8 mouse cellular contexts compared by ENCODE assay signal in genomic region chr5:122372878-122373277, GRCm38 (mm10). TPM values are rescaled to one million over a fixed set of nuclear protein-coding genes. Genes with fewer than 3 reads are reported as not detected.
DNase-seq lines count a peak whose midpoint lies in the region; ATAC-seq and TF ChIP-seq lines count a peak whose summit lies in the region.

No protein-coding gene starts in this region.

- peak overlapping the region; percentile 84 for H3K4me2 ChIP-seq in lung, embryonic 14.5 days
- peak overlapping the region; percentile 69 for H3K4me2 ChIP-seq in embryonic facial prominence, embryonic 15.5 days (replicated peaks)
- peak overlapping the region; percentile 67 for H3K4me2 ChIP-seq in intestine, embryonic 16.5 days (ENCODE audit: low read depth, low read length)
- peak overlapping the region; percentile 68 for H3K4me2 ChIP-seq in neural tube, embryonic 14.5 days (ENCODE audit: low read depth, low read length)

- 6% methylated on average over 5 of the region's 5 CpGs for WGBS in lung, embryonic 14.5 days
- WGBS in embryonic facial prominence, embryonic 15.5 days = 5% methylated on average over 5 of the region's 5 CpGs
- 4% methylated on average over 5 of the region's 5 CpGs for WGBS in intestine, embryonic 16.5 days
- 14% methylated on average over 5 of the region's 5 CpGs for WGBS in neural tube, embryonic 14.5 days

- H3K9me3 ChIP-seq in lung, embryonic 14.5 days (ENCODE audit: low read depth, low read length) = no peaks in the 10 kb centered on the region
- H3K9me3 ChIP-seq in embryonic facial prominence, embryonic 15.5 days (replicated peaks) = no peaks in the 10 kb centered on the region
- H3K9me3 ChIP-seq in intestine, embryonic 16.5 days (ENCODE audit: control insufficient read depth, low read length) = no peaks in the 10 kb centered on the region
- no peaks in the 10 kb centered on the region for H3K9me3 ChIP-seq in neural tube, embryonic 14.5 days (ENCODE audit: control insufficient read depth, low read length)

- H3K36me3 ChIP-seq in lung, embryonic 14.5 days (ENCODE audit: insufficient read depth) = peaks cover 38% of the 10 kb centered on the region
- H3K36me3 ChIP-seq in embryonic facial prominence, embryonic 15.5 days = peaks cover 33% of the 10 kb centered on the region
- H3K36me3 ChIP-seq in intestine, embryonic 16.5 days (ENCODE audit: control insufficient read depth, insufficient read depth, low read length) = peaks cover 6% of the 10 kb centered on the region; the same call in 1 of the 2 replicates
- peaks cover 23% of the 10 kb centered on the region; the same call in 1 of the 2 replicates for H3K36me3 ChIP-seq in neural tube, embryonic 14.5 days (ENCODE audit: control insufficient read depth, insufficient read depth, low read length)

- H3K27me3 ChIP-seq in lung, embryonic 14.5 days (ENCODE audit: insufficient read depth, low read length) = no peaks in the 10 kb centered on the region
- H3K27me3 ChIP-seq in embryonic facial prominence, embryonic 15.5 days = no peaks in the 10 kb centered on the region
- no peaks in the 10 kb centered on the region for H3K27me3 ChIP-seq in intestine, embryonic 16.5 days (replicated peaks; ENCODE audit: control insufficient read depth, insufficient read depth, low read length)
- no peaks in the 10 kb centered on the region for H3K27me3 ChIP-seq in neural tube, embryonic 14.5 days (ENCODE audit: control insufficient read depth, insufficient read depth, low read length)

- H3K9ac ChIP-seq in lung, embryonic 14.5 days = peak overlapping the region; percentile 82
- peak overlapping the region; percentile 71 for H3K9ac ChIP-seq in embryonic facial prominence, embryonic 15.5 days
- H3K9ac ChIP-seq in intestine, embryonic 16.5 days (ENCODE audit: low read depth, low read length) = peak overlapping the region; percentile 79
- H3K9ac ChIP-seq in neural tube, embryonic 14.5 days (replicated peaks; ENCODE audit: low read depth, low read length) = peak overlapping the region; percentile 72

- no peak for DNase-seq in lung, embryonic 14.5 days
- DNase-seq in lung, postnatal 25 days (ENCODE audit: low spot score) = no peak
- no peak for DNase-seq in frontal cortex, postnatal 36 days (ENCODE audit: low spot score in 2 of 2)
- DNase-seq in layer of hippocampus, adult 18-20 months (ENCODE audit: low spot score in 2 of 2) = no peak
- DNase-seq in kidney, postnatal 25 days = no peak

- no peak for TF ChIP-seq CTCF in lung, embryonic 14.5 days (IDR thresholded peaks at IDR 0.05; ENCODE audit: low read depth)

- no peak for ATAC-seq in lung, embryonic 14.5 days (ENCODE audit: insufficient read depth)
- ATAC-seq in embryonic facial prominence, embryonic 15.5 days (ENCODE audit: insufficient number of reproducible peaks, low FRiP score, low TSS enrichment, low read depth) = no peak
- ATAC-seq in intestine, embryonic 16.5 days = no peak
- ATAC-seq in neural tube, embryonic 14.5 days (ENCODE audit: low read depth) = no peak

- peaks cover 8% of the 10 kb centered on the region; the same call in 1 of the 2 replicates for H3K4me1 ChIP-seq in lung, embryonic 14.5 days (ENCODE audit: insufficient read depth)
- peaks cover 12% of the 10 kb centered on the region for H3K4me1 ChIP-seq in embryonic facial prominence, embryonic 15.5 days
- H3K4me1 ChIP-seq in intestine, embryonic 16.5 days (ENCODE audit: control insufficient read depth, insufficient read depth, low read length) = peaks cover 8% of the 10 kb centered on the region; the same call in 1 of the 2 replicates
- peaks cover 15% of the 10 kb centered on the region for H3K4me1 ChIP-seq in neural tube, embryonic 14.5 days (ENCODE audit: control insufficient read depth, insufficient read depth, low read length)

- peak overlapping the region; percentile 65 for H3K4me3 ChIP-seq in lung, embryonic 14.5 days (ENCODE audit: low read depth, low read length)
- H3K4me3 ChIP-seq in embryonic facial prominence, embryonic 15.5 days (replicated peaks) = peak overlapping the region; percentile 69
- H3K4me3 ChIP-seq in intestine, embryonic 16.5 days (ENCODE audit: low read length) = peak overlapping the region; percentile 78
- H3K4me3 ChIP-seq in neural tube, embryonic 14.5 days (ENCODE audit: low read depth, low read length) = peak overlapping the region; percentile 75

- H3K27ac ChIP-seq in lung, embryonic 14.5 days (ENCODE audit: low read depth) = peak overlapping the region; percentile 92
- H3K27ac ChIP-seq in embryonic facial prominence, embryonic 15.5 days (replicated peaks) = peak overlapping the region; percentile 94
- peak overlapping the region; percentile 86 for H3K27ac ChIP-seq in intestine, embryonic 16.5 days (ENCODE audit: low read length)
- H3K27ac ChIP-seq in neural tube, embryonic 14.5 days (ENCODE audit: low read depth, low read length) = peak overlapping the region; percentile 92

RNA-seq across cellular contexts. Expression of gene Fam216a, which starts 0.7 kb away (rescaled TPM):
- polyA plus RNA-seq in lung, embryonic 14.5 days (2014; fragmentation: Nextera tagmentation; extraction: Ambion mirVana) = 74.4 and 77.3 TPM in 2 replicates
- polyA plus RNA-seq in embryonic facial prominence, embryonic 15.5 days (2015; fragmentation: Nextera tagmentation; extraction: Ambion mirVana) = 79.9 and 92.3 TPM in 2 replicates
- 31.8 and 34.0 TPM in 2 replicates for polyA plus RNA-seq in intestine, embryonic 16.5 days (2015; fragmentation: Nextera tagmentation; extraction: Ambion mirVana)
- 146 and 158 TPM in 2 replicates for polyA plus RNA-seq in neural tube, embryonic 14.5 days (2014; fragmentation: Nextera tagmentation; extraction: Ambion mirVana)
- total RNA-seq in layer of hippocampus, adult 18-20 months (2021) = 10 to 100 TPM; 74.6 to 84.3 TPM

RNA-seq across cellular contexts. Expression of gene Gpn3, which starts 1.2 kb away (rescaled TPM):
- polyA plus RNA-seq in lung, embryonic 14.5 days (2014; fragmentation: Nextera tagmentation; extraction: Ambion mirVana) = 72.1 and 75.5 TPM in 2 replicates
- 61.3 and 64.5 TPM in 2 replicates for polyA plus RNA-seq in embryonic facial prominence, embryonic 15.5 days (2015; fragmentation: Nextera tagmentation; extraction: Ambion mirVana)
- polyA plus RNA-seq in intestine, embryonic 16.5 days (2015; fragmentation: Nextera tagmentation; extraction: Ambion mirVana) = 55.0 and 59.2 TPM in 2 replicates
- polyA plus RNA-seq in neural tube, embryonic 14.5 days (2014; fragmentation: Nextera tagmentation; extraction: Ambion mirVana) = 44.7 and 48.2 TPM in 2 replicates
- 10 to 100 TPM; 26.1 to 30.9 TPM for total RNA-seq in layer of hippocampus, adult 18-20 months (2021)

RNA-seq across cellular contexts. Expression of gene Vps29, which starts 18.7 kb away (rescaled TPM):
- polyA plus RNA-seq in lung, embryonic 14.5 days (2014; fragmentation: Nextera tagmentation; extraction: Ambion mirVana) = 219 and 223 TPM in 2 replicates
- polyA plus RNA-seq in embryonic facial prominence, embryonic 15.5 days (2015; fragmentation: Nextera tagmentation; extraction: Ambion mirVana) = 178 and 184 TPM in 2 replicates
- 289 and 291 TPM in 2 replicates for polyA plus RNA-seq in intestine, embryonic 16.5 days (2015; fragmentation: Nextera tagmentation; extraction: Ambion mirVana)
- 325 and 347 TPM in 2 replicates for polyA plus RNA-seq in neural tube, embryonic 14.5 days (2014; fragmentation: Nextera tagmentation; extraction: Ambion mirVana)
- total RNA-seq in layer of hippocampus, adult 18-20 months (2021) = 100 to 1,000 TPM; 163 to 183 TPM

RNA-seq across cellular contexts. Expression of gene Arpc3, which starts 18.8 kb away (rescaled TPM):
- 45.7 and 48.7 TPM in 2 replicates for polyA plus RNA-seq in lung, embryonic 14.5 days (2014; fragmentation: Nextera tagmentation; extraction: Ambion mirVana)
- polyA plus RNA-seq in embryonic facial prominence, embryonic 15.5 days (2015; fragmentation: Nextera tagmentation; extraction: Ambion mirVana) = 129 and 139 TPM in 2 replicates
- polyA plus RNA-seq in intestine, embryonic 16.5 days (2015; fragmentation: Nextera tagmentation; extraction: Ambion mirVana) = 161 and 164 TPM in 2 replicates
- polyA plus RNA-seq in neural tube, embryonic 14.5 days (2014; fragmentation: Nextera tagmentation; extraction: Ambion mirVana) = 46.6 and 81.6 TPM in 2 replicates
- 100 to 1,000 TPM; 255 to 271 TPM for total RNA-seq in layer of hippocampus, adult 18-20 months (2021)

RNA-seq across cellular contexts. Expression of gene Rad9b, which starts 18.8 kb away (rescaled TPM):
- polyA plus RNA-seq in lung, embryonic 14.5 days (2014; fragmentation: Nextera tagmentation; extraction: Ambion mirVana) = 5.3 and 6.4 TPM in 2 replicates
- polyA plus RNA-seq in embryonic facial prominence, embryonic 15.5 days (2015; fragmentation: Nextera tagmentation; extraction: Ambion mirVana) = 11.4 and 11.5 TPM in 2 replicates
- 7.4 and 7.6 TPM in 2 replicates for polyA plus RNA-seq in intestine, embryonic 16.5 days (2015; fragmentation: Nextera tagmentation; extraction: Ambion mirVana)
- 20.2 and 24.7 TPM in 2 replicates for polyA plus RNA-seq in neural tube, embryonic 14.5 days (2014; fragmentation: Nextera tagmentation; extraction: Ambion mirVana)
- 1 to 10 TPM; 3.7 to 3.9 TPM for total RNA-seq in layer of hippocampus, adult 18-20 months (2021)
